Mouse (Mus musculus): Measurements from ENCODE around the gene Plxna4. TPM values are rescaled to one million over a fixed set of nuclear protein-coding genes. Genes with fewer than 3 reads are reported as not detected.
"Not testable (repeated sequence)": the region's sequence is repeated elsewhere in the genome, so short reads cannot be mapped to it uniquely, and the experiment has no call there.

Plxna4 gene
- polyA plus RNA-seq, 1 experiment from 2014 or later: 15.9 TPM

GRCm38 (mm10) chr6:32528081-32528570 is 59.9 kb downstream of the Plxna4 start:
- no peak for ATAC-seq (ENCODE audit: low FRiP score)

GRCm38 (mm10) chr6:32527518-32527917 is 60.5 kb downstream of the Plxna4 start:
- no peak for ATAC-seq (ENCODE audit: low FRiP score)
- WGBS: 87% methylated on average over 7 of the region's 7 CpGs

More at GRCm38 (mm10) chr6:32528081-32528570, 59.9 kb downstream of the Plxna4 start:
- Histone ChIP-seq H3K27ac (no peak overlapping the region), H3K9me3 (no peaks in the 10 kb centered on the region), H3K27me3 (no peaks in the 10 kb centered on the region), H3K36me3 (0 out of 2 replicates have a peak, but pooled peaks cover 4% of the 10 kb centered on the region), H3K4me3 (no peak overlapping the region), H3K9ac (no peak overlapping the region), H3K4me1 (replicated peaks) (no peaks in the 10 kb centered on the region), H3K4me2 (no peak overlapping the region)
- WGBS: 86% methylated on average over 8 of the region's 8 CpGs

GRCm38 (mm10) chr6:32526762-32527161 is 61.2 kb downstream of the Plxna4 start:
- no peak overlapping the region for H3K4me3 ChIP-seq
- no peaks in the 10 kb centered on the region for H3K27me3 ChIP-seq
- 81% methylated on average over 5 of the region's 5 CpGs for WGBS
- H3K27ac ChIP-seq: no peak overlapping the region
- no peak overlapping the region for H3K4me2 ChIP-seq
- ATAC-seq (ENCODE audit: low FRiP score): no peak
- H3K9ac ChIP-seq: no peak overlapping the region
- no peaks in the 10 kb centered on the region for H3K9me3 ChIP-seq
- no peaks in the 10 kb centered on the region for H3K4me1 ChIP-seq (replicated peaks)
- 0 out of 2 replicates have a peak, but pooled peaks cover 4% of the 10 kb centered on the region for H3K36me3 ChIP-seq

More at GRCm38 (mm10) chr6:32527518-32527917, 60.5 kb downstream of the Plxna4 start:
- H3K9ac ChIP-seq: no peak overlapping the region
- H3K9me3 ChIP-seq: no peaks in the 10 kb centered on the region
- no peak overlapping the region for H3K4me3 ChIP-seq
- 0 out of 2 replicates have a peak, but pooled peaks cover 4% of the 10 kb centered on the region for H3K36me3 ChIP-seq
- no peak overlapping the region for H3K27ac ChIP-seq
- H3K4me2 ChIP-seq: no peak overlapping the region
- no peaks in the 10 kb centered on the region for H3K4me1 ChIP-seq (replicated peaks)
- H3K27me3 ChIP-seq: no peaks in the 10 kb centered on the region

- Histone ChIP-seq H3K36me3 (peaks cover 16% of the 10 kb centered on the region), H3K4me2 (no peak overlapping the region), H3K9ac (no peak overlapping the region), H3K4me3 (no peak overlapping the region), H3K27me3 (no peaks in the 10 kb centered on the region), H3K27ac (no peak overlapping the region), H3K4me1 (replicated peaks) (0 out of 2 replicates have a peak, but pooled peaks cover 4% of the 10 kb centered on the region), H3K9me3 (no peaks in the 10 kb centered on the region)
- WGBS: 73% methylated on average over 4 of the region's 4 CpGs
- ATAC-seq (ENCODE audit: low FRiP score): no peak
These were observed 67.9 kb downstream of the Plxna4 start for GRCm38 (mm10) chr6:32520097-32520496.

DNA sequence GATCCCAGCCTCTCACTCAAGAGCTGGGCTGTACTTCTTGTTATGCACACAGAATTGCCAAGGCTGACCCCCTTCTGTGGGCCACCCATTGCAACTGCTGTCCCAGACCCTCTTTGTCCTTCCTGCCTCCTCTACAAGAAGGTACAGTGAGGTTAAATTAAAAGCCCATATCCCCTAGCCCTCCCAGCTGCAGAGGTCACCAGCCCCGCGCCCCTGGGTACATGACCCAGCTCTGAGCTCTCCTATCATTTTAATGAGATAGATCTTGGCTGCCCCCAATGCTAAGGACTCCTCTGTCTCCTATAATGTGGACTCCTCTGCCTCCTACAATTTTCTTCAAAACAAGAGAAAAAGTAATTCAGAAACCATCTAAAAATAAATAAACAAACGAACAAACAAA is 69.4 kb downstream of the Plxna4 start:
- Histone ChIP-seq H3K4me2 (no peak overlapping the region), H3K4me1 (replicated peaks) (peaks cover 12% of the 10 kb centered on the region), H3K36me3 (peaks cover 16% of the 10 kb centered on the region), H3K27ac (no peak overlapping the region), H3K27me3 (no peaks in the 10 kb centered on the region), H3K4me3 (no peak overlapping the region), H3K9ac (no peak overlapping the region), H3K9me3 (no peaks in the 10 kb centered on the region)
- 94% methylated on average over 3 of the region's 3 CpGs for whole genome bisulfite sequencing
- ATAC-seq (ENCODE audit: low FRiP score): no peak

DNA sequence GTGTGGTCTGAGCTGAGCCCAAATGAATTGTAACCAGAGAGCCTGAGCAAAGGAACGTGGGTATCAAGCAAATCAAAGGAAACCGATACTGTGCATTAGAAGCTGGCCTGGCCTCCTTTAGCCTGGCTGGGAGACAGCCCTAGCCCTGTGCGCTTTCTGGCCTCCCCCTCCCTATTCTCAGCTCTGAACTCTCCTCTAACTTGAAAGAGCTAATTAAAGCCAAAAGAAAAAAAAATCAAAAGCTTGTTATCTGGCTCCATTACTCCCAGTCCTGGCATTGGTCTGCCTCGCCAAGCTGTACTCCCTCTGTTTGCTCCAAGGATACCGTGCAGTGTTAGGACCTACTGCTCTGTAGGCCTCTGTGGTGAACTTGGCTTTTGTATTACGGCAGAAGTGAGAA is 73.9 kb downstream of the Plxna4 start:
- no peaks in the 10 kb centered on the region for H3K9me3 ChIP-seq
- 70% methylated on average over 6 of the region's 6 CpGs for WGBS
- peaks cover 9% of the 10 kb centered on the region for H3K4me1 ChIP-seq (replicated peaks)

DNA sequence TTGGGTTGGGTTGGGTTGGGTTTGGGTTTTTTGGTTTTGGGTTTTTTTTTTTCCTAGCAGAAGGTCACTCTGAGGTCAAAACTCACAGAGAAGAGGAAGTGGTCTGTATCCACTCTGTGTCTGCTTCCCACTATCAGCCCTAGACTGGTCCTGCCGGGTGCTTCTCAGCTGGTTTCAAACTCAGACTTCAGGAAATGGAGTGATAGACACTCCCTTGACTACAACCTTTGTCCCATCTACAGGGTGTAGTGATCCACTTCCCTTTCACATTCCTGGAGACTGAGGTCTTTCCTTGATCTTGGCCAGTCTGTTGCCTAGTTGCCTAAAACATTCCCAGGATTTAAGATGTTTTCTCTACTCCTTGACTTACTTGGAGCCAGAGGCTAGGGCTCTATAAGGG is 76.0 kb downstream of the Plxna4 start:
- no peaks in the 10 kb centered on the region for H3K9me3 ChIP-seq
- H3K27me3 ChIP-seq: no peaks in the 10 kb centered on the region
- H3K9ac ChIP-seq: no peak overlapping the region
- WGBS: 78% methylated on average over 1 of the region's 1 CpGs
- H3K36me3 ChIP-seq: peaks cover 20% of the 10 kb centered on the region
- no peak for ATAC-seq (ENCODE audit: low FRiP score)
- peaks cover 24% of the 10 kb centered on the region for H3K4me1 ChIP-seq (replicated peaks)
- H3K27ac ChIP-seq: no peak overlapping the region
- no peak overlapping the region for H3K4me2 ChIP-seq
- H3K4me3 ChIP-seq: no peak overlapping the region

More for the DNA sequence above, 73.9 kb downstream of the Plxna4 start:
- no peak for ATAC-seq (ENCODE audit: low FRiP score)
- Histone ChIP-seq H3K27me3 (no peaks in the 10 kb centered on the region), H3K4me3 (no peak overlapping the region), H3K36me3 (peaks cover 26% of the 10 kb centered on the region), H3K27ac (no peak overlapping the region), H3K4me2 (no peak overlapping the region), H3K9ac (no peak overlapping the region)

DNA sequence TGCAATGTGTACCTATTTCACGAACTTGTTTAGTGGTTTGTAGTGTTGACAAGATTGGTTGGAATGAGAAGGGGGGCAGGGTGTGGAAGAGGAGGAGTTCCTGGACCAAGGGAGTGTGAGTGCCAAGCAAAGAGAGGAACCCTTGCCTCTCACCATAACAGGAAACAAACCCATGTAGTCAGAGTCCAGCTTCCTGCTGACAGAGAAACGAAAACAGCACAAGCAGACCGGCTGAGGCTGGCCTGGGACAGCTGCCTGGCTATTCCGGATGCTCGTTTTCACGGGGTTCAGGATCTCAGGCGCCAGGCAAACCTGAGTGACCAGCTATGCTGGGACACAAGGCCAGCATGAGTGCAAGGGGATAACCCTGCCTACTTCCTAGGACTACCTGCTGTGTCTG is 77.1 kb downstream of the Plxna4 start:
- no peaks in the 10 kb centered on the region for H3K9me3 ChIP-seq
- H3K27me3 ChIP-seq: no peaks in the 10 kb centered on the region
- 87% methylated on average over 7 of the region's 7 CpGs for WGBS
- peaks cover 10% of the 10 kb centered on the region for H3K36me3 ChIP-seq
- H3K4me2 ChIP-seq: no peak overlapping the region
- ATAC-seq (ENCODE audit: low FRiP score): no peak
- H3K27ac ChIP-seq: no peak overlapping the region
- H3K9ac ChIP-seq: no peak overlapping the region
- no peak overlapping the region for H3K4me3 ChIP-seq
- H3K4me1 ChIP-seq (replicated peaks): peaks cover 27% of the 10 kb centered on the region

GRCm38 (mm10) chr6:32510491-32510890 is 77.5 kb downstream of the Plxna4 start:
- no peaks in the 10 kb centered on the region for H3K27me3 ChIP-seq
- H3K4me2 ChIP-seq: no peak overlapping the region
- H3K9ac ChIP-seq: no peak overlapping the region
- no peak overlapping the region for H3K4me3 ChIP-seq
- WGBS: 88% methylated on average over 1 of the region's 1 CpGs
- H3K27ac ChIP-seq: no peak overlapping the region
- peaks cover 30% of the 10 kb centered on the region for H3K4me1 ChIP-seq (replicated peaks)
- no peak for ATAC-seq (ENCODE audit: low FRiP score)
- no peaks in the 10 kb centered on the region for H3K9me3 ChIP-seq
- H3K36me3 ChIP-seq: peaks cover 10% of the 10 kb centered on the region

DNA sequence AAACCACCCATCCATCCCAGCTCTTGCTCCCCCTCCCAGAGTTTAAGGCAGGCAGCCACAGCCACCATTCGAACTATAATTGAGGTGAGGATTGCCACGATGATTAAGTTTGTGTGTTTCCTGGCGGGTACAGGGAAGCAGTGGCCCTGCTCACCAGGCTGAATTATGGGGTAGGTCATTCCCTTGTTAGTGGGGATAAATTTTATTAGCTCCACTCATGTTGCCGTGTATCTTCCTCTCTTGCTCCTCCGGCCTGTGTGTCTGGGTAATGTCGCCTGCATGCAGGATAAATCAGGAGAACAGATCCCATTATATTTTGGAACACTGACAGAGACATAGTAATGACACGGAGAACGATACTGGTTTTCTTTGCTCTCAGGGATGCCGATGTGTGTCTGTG is 78.9 kb downstream of the Plxna4 start:
- no peak for ATAC-seq (ENCODE audit: low FRiP score)
- H3K4me2 ChIP-seq: no peak overlapping the region
- peaks cover 34% of the 10 kb centered on the region for H3K4me1 ChIP-seq (replicated peaks)
- no peaks in the 10 kb centered on the region for H3K9me3 ChIP-seq
- H3K27ac ChIP-seq: no peak overlapping the region
- no peaks in the 10 kb centered on the region for H3K27me3 ChIP-seq
- no peak overlapping the region for H3K4me3 ChIP-seq
- H3K9ac ChIP-seq: no peak overlapping the region
- peaks cover 10% of the 10 kb centered on the region for H3K36me3 ChIP-seq
- WGBS: 70% methylated on average over 9 of the region's 9 CpGs

- H3K36me3 ChIP-seq: no peaks in the 10 kb centered on the region
- WGBS: 72% methylated on average over 5 of the region's 5 CpGs
- no peak for ATAC-seq (ENCODE audit: low FRiP score)
These were observed 83.0 kb downstream of the Plxna4 start for GRCm38 (mm10) chr6:32504963-32505362.

DNA sequence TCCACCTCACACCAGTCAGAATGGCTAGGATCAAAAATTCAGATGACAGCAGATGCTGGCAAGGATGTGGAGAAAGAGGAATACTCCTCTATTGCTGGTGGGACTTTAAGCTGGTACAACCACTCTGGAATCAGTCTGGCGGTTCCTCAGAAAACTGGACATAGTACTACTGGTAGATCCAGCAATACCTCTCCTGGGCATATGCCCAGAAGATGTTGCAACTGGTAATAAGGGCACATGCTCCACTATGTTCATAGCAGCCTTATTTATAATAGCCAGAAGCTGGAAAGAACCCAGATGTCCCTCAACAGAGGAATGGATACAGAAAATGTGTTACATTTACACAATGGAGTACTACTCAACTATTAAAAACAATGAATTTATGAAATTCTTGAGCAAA is 86.8 kb downstream of the Plxna4 start:
- H3K9me3 ChIP-seq; H3K9ac ChIP-seq; H3K27ac ChIP-seq; H3K27me3 ChIP-seq; H3K4me3 ChIP-seq; H3K4me2 ChIP-seq; ATAC-seq (ENCODE audit: low FRiP score); H3K36me3 ChIP-seq: not testable (repeated sequence)
- peaks cover 25% of the 10 kb centered on the region for H3K4me1 ChIP-seq (replicated peaks)
- 97% methylated on average over 1 of the region's 1 CpGs for WGBS

More at GRCm38 (mm10) chr6:32504963-32505362, 83.0 kb downstream of the Plxna4 start:
- H3K27ac ChIP-seq: no peak overlapping the region
- no peak overlapping the region for H3K4me3 ChIP-seq
- no peaks in the 10 kb centered on the region for H3K9me3 ChIP-seq
- no peaks in the 10 kb centered on the region for H3K27me3 ChIP-seq
- peaks cover 30% of the 10 kb centered on the region for H3K4me1 ChIP-seq (replicated peaks)
- no peak overlapping the region for H3K4me2 ChIP-seq
- H3K9ac ChIP-seq: no peak overlapping the region

- Histone ChIP-seq H3K36me3 (peaks cover 8% of the 10 kb centered on the region), H3K4me1 (replicated peaks) (peaks cover 27% of the 10 kb centered on the region), H3K27me3 (no peaks in the 10 kb centered on the region), H3K9me3 (no peaks in the 10 kb centered on the region), H3K4me2 (no peak overlapping the region), H3K27ac (no peak overlapping the region), H3K4me3 (no peak overlapping the region), H3K9ac (no peak overlapping the region)
- ATAC-seq (ENCODE audit: low FRiP score): no peak
- 90% methylated on average over 5 of the region's 5 CpGs for WGBS
These were observed 89.9 kb downstream of the Plxna4 start for GRCm38 (mm10) chr6:32498106-32498505.
